Mouse (Mus musculus): ENCODE measurements around the gene H13.

The H13 gene

GRCm38 (mm10) chr2:152669256-152669638 lies at the start of gene H13:
TSS of gene H13 (plus strand) at chr2:152669461.
- no peak for TF ChIP-seq GATA4 (IDR thresholded peaks at IDR 0.05; ENCODE audit: insufficient replicate concordance, low read length)

DNA sequence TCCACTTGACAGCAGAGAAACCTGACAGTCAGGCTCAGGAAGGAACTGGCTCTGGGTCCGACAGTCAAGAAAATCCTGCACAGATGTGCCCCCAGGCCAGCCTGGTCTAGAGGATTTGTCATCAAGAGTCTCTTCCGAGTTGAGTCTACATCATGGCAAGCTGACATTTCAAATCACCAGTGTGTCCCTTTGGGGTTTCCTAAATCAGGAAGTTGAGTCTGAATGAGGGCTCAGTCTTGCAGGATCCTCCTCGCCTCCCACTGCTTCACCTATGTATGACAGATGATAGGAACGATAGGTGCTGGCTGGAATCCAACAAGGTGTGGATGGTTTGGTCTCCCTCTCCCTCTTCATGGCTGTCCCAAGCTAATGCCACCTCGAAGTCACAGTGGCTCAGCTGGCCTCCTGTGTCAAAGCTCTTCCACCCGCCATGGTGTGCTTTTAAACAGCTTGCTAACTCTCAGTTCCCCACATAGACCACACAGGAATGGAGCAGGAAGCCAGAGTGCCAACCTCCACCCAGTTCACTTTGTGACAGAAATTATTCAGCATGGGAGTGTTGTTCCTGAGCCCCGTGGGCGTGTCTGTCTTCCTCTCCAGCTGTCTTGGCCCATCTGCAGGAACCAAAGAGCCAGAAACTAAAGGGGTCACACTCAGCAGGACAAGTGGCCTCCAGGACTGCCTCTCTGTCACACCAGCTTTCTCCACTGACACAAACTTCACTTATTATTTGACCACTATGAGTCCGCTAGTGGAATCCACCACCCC lies 48.7 kb upstream of the H13 start:
- TF ChIP-seq GATA4 (IDR thresholded peaks at IDR 0.05; ENCODE audit: insufficient replicate concordance, low read length), result no peak

DNA sequence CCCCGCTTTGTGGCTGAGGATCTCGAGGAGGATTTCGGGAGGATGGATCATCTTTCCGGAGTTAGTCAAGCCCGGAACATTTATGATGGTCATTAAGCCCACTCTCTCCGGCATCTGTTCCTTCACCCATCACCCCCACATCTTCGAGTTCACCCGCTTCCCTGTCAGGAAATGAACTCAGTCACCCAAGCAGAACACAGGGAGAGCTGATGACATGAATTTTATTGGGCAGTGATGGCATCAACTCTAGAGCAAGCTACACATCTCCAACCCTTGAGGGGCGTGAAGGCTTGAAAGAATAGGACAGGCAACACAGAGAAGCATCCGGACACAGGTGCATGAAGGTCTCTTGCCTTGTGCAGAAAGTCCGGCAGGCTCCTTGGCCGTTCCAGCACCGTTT lies 47.1 kb upstream of the H13 start:
- no peak for TF ChIP-seq GATA4 (IDR thresholded peaks at IDR 0.05; ENCODE audit: insufficient replicate concordance, low read length)

GRCm38 (mm10) chr2:152622953-152623352 lies 46.3 kb upstream of the H13 start, which contains the start of gene Defb25:
TSS of gene Defb25 (minus strand) at chr2:152623053.
- no peak for TF ChIP-seq GATA4 (IDR thresholded peaks at IDR 0.05; ENCODE audit: insufficient replicate concordance, low read length)

DNA sequence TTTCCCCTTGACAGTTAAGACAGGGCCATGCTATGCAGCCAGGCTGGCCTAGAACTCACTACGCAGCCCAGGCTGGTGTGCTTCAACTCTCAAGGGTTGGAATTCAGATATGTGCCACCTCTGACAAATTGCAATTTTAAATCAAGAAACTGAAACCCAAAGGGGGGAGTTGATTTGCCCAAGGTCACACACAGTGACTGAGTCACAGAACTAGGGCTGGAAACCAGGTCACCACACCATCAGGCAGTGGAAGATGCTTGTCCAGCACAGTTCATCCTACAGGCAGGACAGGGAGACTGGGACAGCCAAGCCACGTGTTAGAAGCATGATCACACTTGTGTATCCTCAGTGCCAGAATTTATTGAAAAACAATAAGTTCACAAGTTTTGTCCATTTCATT lies 44.7 kb upstream of the H13 start:
- no peak for TF ChIP-seq GATA4 (IDR thresholded peaks at IDR 0.05; ENCODE audit: insufficient replicate concordance, low read length)

DNA sequence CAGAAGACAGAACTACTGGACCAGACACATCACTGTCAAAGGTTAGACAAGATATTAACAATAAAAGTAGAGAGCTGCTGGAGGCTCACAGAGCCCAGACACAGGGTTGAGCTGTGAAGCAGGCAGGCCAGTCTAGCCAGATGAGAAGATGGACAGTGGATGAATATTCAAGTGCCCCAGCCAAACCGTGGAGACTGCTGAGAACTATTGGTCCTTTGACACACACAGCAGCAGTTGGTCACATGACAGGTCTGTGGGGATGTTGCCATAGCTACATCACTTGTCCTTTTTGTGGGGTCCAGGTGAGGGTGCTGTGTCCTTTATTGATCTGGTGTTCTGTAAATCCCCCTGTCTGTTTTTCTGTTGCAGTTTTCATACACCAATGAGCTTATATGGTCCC lies 44.0 kb upstream of the H13 start:
- TF ChIP-seq GATA4 (IDR thresholded peaks at IDR 0.05; ENCODE audit: insufficient replicate concordance, low read length), result no peak

GRCm38 (mm10) chr2:152626774-152627591 lies 42.3 kb upstream of the H13 start, which contains the start of gene Rem1:
TSS of gene Rem1 (plus strand) at chr2:152626951.
- no peak for TF ChIP-seq GATA4 (IDR thresholded peaks at IDR 0.05; ENCODE audit: insufficient replicate concordance, low read length)

GRCm38 (mm10) chr2:152628066-152628465 lies 41.2 kb upstream of the H13 start:
- no peak for TF ChIP-seq GATA4 (IDR thresholded peaks at IDR 0.05; ENCODE audit: insufficient replicate concordance, low read length)

- no peak for TF ChIP-seq GATA4 (IDR thresholded peaks at IDR 0.05; ENCODE audit: insufficient replicate concordance, low read length)
Measured at GRCm38 (mm10) chr2:152629239-152629638, 40.0 kb upstream of the H13 start.

GRCm38 (mm10) chr2:152629904-152630303 lies 39.4 kb upstream of the H13 start:
- no peak for TF ChIP-seq GATA4 (IDR thresholded peaks at IDR 0.05; ENCODE audit: insufficient replicate concordance, low read length)

DNA sequence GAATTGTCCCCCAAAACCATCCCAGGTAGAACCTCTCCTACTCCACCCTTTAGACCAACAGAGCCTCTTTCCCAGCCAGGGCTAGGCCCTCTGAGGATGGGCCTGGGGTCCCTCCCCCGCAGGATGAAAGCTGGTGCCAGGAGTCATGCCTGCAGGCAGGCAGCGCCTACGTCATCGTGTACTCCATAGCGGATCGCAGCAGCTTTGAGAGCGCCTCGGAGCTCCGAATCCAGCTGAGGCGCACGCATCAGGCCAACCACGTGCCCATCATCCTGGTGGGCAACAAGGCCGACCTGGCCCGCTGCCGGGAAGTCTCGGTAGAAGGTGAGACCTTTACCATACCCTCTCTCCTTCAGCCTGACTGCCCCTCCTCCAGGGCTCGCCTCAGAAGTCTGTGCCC lies 35.9 kb upstream of the H13 start:
- no peak for TF ChIP-seq GATA4 (IDR thresholded peaks at IDR 0.05; ENCODE audit: insufficient replicate concordance, low read length)

DNA sequence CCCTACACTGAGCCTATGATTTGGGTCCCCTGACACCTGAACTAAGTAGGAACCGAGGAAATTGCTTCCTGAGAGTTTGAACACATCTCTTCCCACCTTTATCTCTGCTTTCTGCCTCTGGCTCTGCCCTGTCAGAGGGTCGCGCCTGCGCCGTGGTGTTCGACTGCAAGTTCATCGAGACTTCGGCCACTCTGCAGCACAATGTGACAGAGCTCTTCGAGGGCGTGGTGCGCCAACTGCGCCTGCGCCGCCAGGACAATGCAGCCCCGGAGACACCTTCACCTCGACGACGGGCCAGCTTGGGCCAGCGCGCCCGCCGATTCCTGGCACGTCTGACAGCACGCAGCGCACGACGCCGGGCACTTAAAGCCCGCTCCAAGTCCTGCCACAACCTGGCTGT lies 35.0 kb upstream of the H13 start:
- TF ChIP-seq GATA4 (IDR thresholded peaks at IDR 0.05; ENCODE audit: insufficient replicate concordance, low read length), result no peak

- TF ChIP-seq GATA4 (IDR thresholded peaks at IDR 0.05; ENCODE audit: insufficient replicate concordance, low read length), result peak; percentile 52; the same call in 1 of the 2 replicates
Measured at GRCm38 (mm10) chr2:152636246-152637005, 32.8 kb upstream of the H13 start.

DNA sequence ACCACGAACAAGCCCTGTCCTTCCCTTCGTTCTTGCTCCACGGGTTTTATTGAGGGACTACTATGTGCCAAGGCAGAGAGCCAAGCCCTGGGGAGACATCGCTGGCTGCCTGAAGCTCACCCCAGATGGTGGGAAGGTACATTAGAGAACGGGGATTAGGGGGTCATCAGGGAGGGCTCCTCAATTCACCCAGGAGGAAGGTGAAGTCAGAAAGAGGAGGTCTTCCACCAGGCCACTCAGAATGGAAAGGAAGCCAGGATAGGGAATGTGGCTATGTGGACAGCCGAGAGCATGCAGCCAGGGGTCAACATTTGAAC lies 32.3 kb upstream of the H13 start:
- no peak for TF ChIP-seq GATA4 (IDR thresholded peaks at IDR 0.05; ENCODE audit: insufficient replicate concordance, low read length)

DNA sequence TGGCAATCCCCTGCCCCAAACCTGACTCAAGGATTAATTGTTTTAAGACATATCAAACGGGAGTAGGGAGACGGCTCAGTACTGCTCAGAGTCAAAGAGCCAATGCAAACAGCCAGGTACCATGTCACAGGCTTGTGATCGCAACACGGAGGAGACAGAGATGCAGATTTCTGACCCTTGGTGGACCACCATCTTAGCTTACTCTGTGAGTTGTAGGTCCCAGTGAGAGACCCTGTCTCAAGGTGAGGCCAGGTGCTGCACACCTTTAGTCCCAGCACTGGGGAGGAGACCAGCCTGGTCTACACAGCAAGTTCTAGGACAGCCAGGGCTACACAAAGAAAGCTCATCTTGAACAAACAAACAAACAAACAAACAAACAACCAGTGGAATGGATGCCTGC lies 31.9 kb upstream of the H13 start:
- TF ChIP-seq GATA4 (IDR thresholded peaks at IDR 0.05; ENCODE audit: insufficient replicate concordance, low read length), result no peak

- TF ChIP-seq GATA4 (IDR thresholded peaks at IDR 0.05; ENCODE audit: insufficient replicate concordance, low read length), result no peak
Measured at GRCm38 (mm10) chr2:152638865-152639264, 30.4 kb upstream of the H13 start.
